Mouse (Mus musculus) lung, adult 2 months (tissue): ENCODE results near the gene Naa80.

Experiments
- CTCF ChIP-seq: fragments of 200-500 bp; IDR thresholded peaks from 2 replicates; pipeline ENCODE4 v1.5.1; 2011; ENCODE audit warnings: mild to moderate bottlenecking, low read length, control low read depth; ENCODE audit not compliant: insufficient read depth
- POLR2A ChIP-seq: fragments of 200-500 bp; IDR thresholded peaks from 2 replicates; pipeline ENCODE4 v1.6.1; 2011; ENCODE audit warnings: low read depth, mild to moderate bottlenecking, control low read depth, low read length, borderline replicate concordance; ENCODE audit errors: extremely low read depth

DNA sequence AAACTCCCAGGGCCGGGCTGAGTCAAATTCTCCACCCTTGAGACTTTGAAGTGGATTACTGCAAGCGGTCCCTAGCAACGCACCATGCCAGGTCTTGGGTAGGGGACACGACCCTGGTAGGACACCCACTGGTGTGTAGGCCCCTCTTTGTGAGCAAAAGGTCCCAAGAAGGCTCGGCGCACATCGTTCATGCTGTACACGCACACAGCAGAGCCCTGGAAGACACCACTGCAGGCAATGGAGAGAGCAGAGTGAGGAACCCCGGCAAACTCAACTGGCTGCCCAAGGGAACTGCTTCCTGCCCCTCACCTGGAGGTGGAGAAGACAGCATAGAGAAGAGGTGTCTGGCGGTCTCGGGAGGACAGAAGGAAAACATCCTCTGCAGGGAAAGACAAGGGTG is 22.6 kb downstream of the Naa80 start:
- TF ChIP-seq CTCF (no peak), POLR2A (no peak)
